In genomic region chr14:122297386-122298109, GRCm38 (mm10) we compare ENCODE assay signal across 15 mouse cellular contexts.
"Had no signal": no experiment of that assay in that cellular context is flagged by ENCODE, and none has a peak within 500 bp of the region (broad histone marks: within the 10 kb centered on the region; RNA-seq: fewer than 3 reads in every experiment).

No protein-coding gene starts in this region.

- H3K36me3 ChIP-seq: limb, embryonic 12.5 days; liver, embryonic 13.5 days; lung, embryonic 15.5 days had no signal

- H3K4me1 ChIP-seq: liver, embryonic 13.5 days; lung, embryonic 15.5 days; megakaryocyte, embryonic 14.5 days had no signal

- H3K4me2 ChIP-seq: limb, embryonic 12.5 days; liver, embryonic 13.5 days; lung, embryonic 15.5 days had no signal

- ATAC-seq: liver, postnatal 0 days had no signal

- H3K9me3 ChIP-seq: limb, embryonic 12.5 days; liver, embryonic 13.5 days; lung, embryonic 15.5 days; megakaryocyte, embryonic 14.5 days had no signal

- H3K4me3 ChIP-seq: limb, embryonic 12.5 days; liver, embryonic 13.5 days; lung, embryonic 15.5 days; megakaryocyte, embryonic 14.5 days had no signal

- DNase-seq: kidney, adult 8-10 months; kidney, postnatal 36 days; layer of hippocampus, adult 9-11 months; layer of hippocampus, postnatal 36 days; liver; liver, embryonic 13.5 days; liver, postnatal 0 days; lung, postnatal 14 days; thymus, postnatal 4 days had no signal

- H3K9ac ChIP-seq: limb, embryonic 12.5 days; liver, embryonic 13.5 days; liver, postnatal 0 days; lung, embryonic 15.5 days had no signal

- H3K27ac ChIP-seq: kidney, postnatal 0 days; limb, embryonic 12.5 days; liver, embryonic 13.5 days; lung, embryonic 15.5 days; macrophage; stomach, postnatal 0 days had no signal

- H3K27me3 ChIP-seq: liver, embryonic 13.5 days; megakaryocyte, embryonic 14.5 days had no signal
